ENCODE assay signal across 12 mouse cellular contexts in the genomic region with DNA sequence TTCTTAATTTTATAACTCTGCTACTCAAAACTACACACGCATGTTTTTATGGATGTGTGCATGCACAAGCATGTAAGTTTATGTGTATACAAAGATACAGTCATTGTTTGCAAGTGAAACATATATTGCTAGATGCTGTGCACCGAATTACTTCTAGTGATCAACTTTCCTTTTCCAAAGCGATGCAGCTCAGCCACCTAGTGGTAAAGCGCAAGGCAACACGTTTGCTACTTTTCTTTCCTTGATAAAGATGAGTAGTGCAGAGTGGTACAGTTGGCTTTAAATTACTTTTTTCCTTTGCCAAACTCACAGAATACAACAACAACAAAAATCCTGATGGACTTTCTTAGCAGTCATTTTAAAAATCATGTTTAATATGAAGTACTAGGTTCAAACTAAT. TPM values are rescaled to one million over a fixed set of nuclear protein-coding genes. Genes with fewer than 3 reads are reported as not detected.
DNase-seq lines count a peak whose midpoint lies in the region; ATAC-seq and TF ChIP-seq lines count a peak whose summit lies in the region.
"Had no signal": no experiment of that assay in that cellular context is flagged by ENCODE, and none has a peak within 500 bp of the region (broad histone marks: within the 10 kb centered on the region; RNA-seq: fewer than 3 reads in every experiment).

No protein-coding gene starts in this region.

- ATAC-seq in midbrain, embryonic 14.5 days (ENCODE audit: low FRiP score, low TSS enrichment), result no peak
- 0 out of 2 replicates have a peak, but pooled peaks have one; percentile 67 for ATAC-seq in megakaryocyte-erythroid progenitor cell, adult 5-6 weeks (replicated peaks; ENCODE audit: low FRiP score, low TSS enrichment, poor library complexity, severe bottlenecking)

- H3K27ac ChIP-seq in heart, adult 2 months, result no peak overlapping the region
- no peak overlapping the region for H3K27ac ChIP-seq in midbrain, embryonic 14.5 days (replicated peaks; ENCODE audit: low read depth, low read length)
- no peak overlapping the region for H3K27ac ChIP-seq in midbrain, embryonic 10.5 days (replicated peaks)
- H3K27ac ChIP-seq: hindbrain, embryonic 13.5 days; liver, embryonic 13.5 days had no signal

- no peak overlapping the region for H3K4me3 ChIP-seq in heart, adult 2 months
- H3K4me3 ChIP-seq in midbrain, embryonic 14.5 days (replicated peaks; ENCODE audit: low read depth, low read length), result no peak overlapping the region
- no peak overlapping the region for H3K4me3 ChIP-seq in midbrain, embryonic 10.5 days
- H3K4me3 ChIP-seq: hindbrain, embryonic 13.5 days; liver, embryonic 13.5 days; myocyte had no signal

- H3K79me2 ChIP-seq in heart, adult 2 months (replicated peaks; ENCODE audit: control insufficient read depth, insufficient read depth, low read length), result no peaks in the 10 kb centered on the region

- peak; percentile 55 for TF ChIP-seq CTCF in heart, adult 2 months (IDR thresholded peaks at IDR 0.05)

- no peaks in the 10 kb centered on the region for H3K9me3 ChIP-seq in midbrain, embryonic 14.5 days (ENCODE audit: control insufficient read depth, low read length)
- H3K9me3 ChIP-seq in midbrain, embryonic 10.5 days (replicated peaks), result no peaks in the 10 kb centered on the region
- H3K9me3 ChIP-seq: hindbrain, embryonic 13.5 days; liver, embryonic 13.5 days had no signal

- TF ChIP-seq POLR2A in heart, adult 2 months (IDR thresholded peaks at IDR 0.05; ENCODE audit: insufficient read depth, low read depth, low read length), result no peak

- 64% methylated on average over 5 of the region's 5 CpGs for WGBS in heart, adult 2 months
- 67% methylated on average over 5 of the region's 5 CpGs for WGBS in midbrain, embryonic 14.5 days
- WGBS in midbrain, embryonic 10.5 days, result 71% methylated on average over 5 of the region's 5 CpGs

- intact Hi-C loops in heart, adult 2 months (cut with DNase I), result no loop called here
- intact Hi-C loops in heart, postnatal 25 days (cut with DNase I), result no loop called here

- H3K9ac ChIP-seq in heart, adult 2 months (ENCODE audit: low read depth, low read length), result no peak overlapping the region
- no peak overlapping the region for H3K9ac ChIP-seq in midbrain, embryonic 14.5 days (replicated peaks; ENCODE audit: low read length)
- H3K9ac ChIP-seq: hindbrain, embryonic 13.5 days; liver, embryonic 13.5 days had no signal

- DNase-seq in heart, adult 2 months, result no peak
- no peak for DNase-seq in heart, postnatal 25 days (ENCODE audit: low spot score)
- DNase-seq in midbrain, embryonic 14.5 days, result peak; percentile 50
- DNase-seq in midbrain, embryonic 10.5 days (ENCODE audit: low spot score), result no peak
- peak; percentile 14 for DNase-seq in ES-CJ7 (ENCODE audit: low read depth, low spot score)
- no peak for DNase-seq in spleen, postnatal 4 days (ENCODE audit: low spot score in 2 of 2)
- DNase-seq in adrenal gland, postnatal 14 days, result no peak
- DNase-seq: gastrocnemius, postnatal 25 days; liver, embryonic 13.5 days had no signal

- H3K36me3 ChIP-seq in heart, adult 2 months (ENCODE audit: control insufficient read depth, insufficient read depth, low read length), result no peaks in the 10 kb centered on the region
- no peaks in the 10 kb centered on the region for H3K36me3 ChIP-seq in midbrain, embryonic 14.5 days (ENCODE audit: control insufficient read depth, insufficient read depth, low read length)
- H3K36me3 ChIP-seq in midbrain, embryonic 10.5 days, result no peaks in the 10 kb centered on the region
- H3K36me3 ChIP-seq: hindbrain, embryonic 13.5 days; liver, embryonic 13.5 days had no signal

- H3K4me2 ChIP-seq in midbrain, embryonic 14.5 days (ENCODE audit: low read length), result no peak overlapping the region
- H3K4me2 ChIP-seq: hindbrain, embryonic 13.5 days; liver, embryonic 13.5 days had no signal

- no peaks in the 10 kb centered on the region for H3K27me3 ChIP-seq in heart, adult 2 months (ENCODE audit: control insufficient read depth, insufficient read depth, low read length)
- H3K27me3 ChIP-seq in midbrain, embryonic 14.5 days (ENCODE audit: control insufficient read depth, insufficient read depth, low read length), result no peaks in the 10 kb centered on the region
- H3K27me3 ChIP-seq in midbrain, embryonic 10.5 days (ENCODE audit: low read depth, poor library complexity, severe bottlenecking), result no peaks in the 10 kb centered on the region
- H3K27me3 ChIP-seq: hindbrain, embryonic 13.5 days; liver, embryonic 13.5 days had no signal

- no peak for TF ChIP-seq EP300 in heart, adult 2 months (IDR thresholded peaks at IDR 0.05; ENCODE audit: insufficient read depth, low read depth, low read length)

- H3K4me1 ChIP-seq in heart, adult 2 months (ENCODE audit: control insufficient read depth, insufficient read depth, low read length), result no peaks in the 10 kb centered on the region
- no peaks in the 10 kb centered on the region for H3K4me1 ChIP-seq in midbrain, embryonic 14.5 days (ENCODE audit: control insufficient read depth, insufficient read depth, low read length)
- no peaks in the 10 kb centered on the region for H3K4me1 ChIP-seq in midbrain, embryonic 10.5 days
- H3K4me1 ChIP-seq: hindbrain, embryonic 13.5 days; liver, embryonic 13.5 days had no signal

RNA-seq across cellular contexts. Expression of gene Col10a1, which starts 21.6 kb away (rescaled TPM):
- total RNA-seq in heart, adult 2 months (2021), result not detected
- 0.06 and 0.80 TPM in 2 replicates for polyA plus RNA-seq in heart, adult 2 months (2012; rRNA removed)
- total RNA-seq in heart, postnatal 25 days (2021), result not detected
- 0.15 and 0.26 TPM in 2 replicates for polyA plus RNA-seq in midbrain, embryonic 14.5 days (2014; fragmentation: Nextera tagmentation; extraction: Ambion mirVana)
- polyA plus RNA-seq in midbrain, embryonic 10.5 days (2016; fragmentation: Nextera tagmentation; extraction: Ambion mirVana), result 0.19 TPM in 1 of 2 replicates, not detected in the other
- total RNA-seq in megakaryocyte-erythroid progenitor cell, adult 5-6 weeks (2014; fragmentation: Nextera tagmentation), result not detected in 2 replicates
- not detected in 2 replicates for total RNA-seq in megakaryocyte-erythroid progenitor cell, adult 5-6 weeks (2017)
- total RNA-seq in adrenal gland, postnatal 14 days (2021), result 0.19 and 0.30 TPM in 2 replicates
- total RNA-seq: gastrocnemius, postnatal 25 days had no signal

RNA-seq across cellular contexts. Expression of gene Nt5dc1, which starts 50.2 kb away (rescaled TPM):
- 10 to 100 TPM in 1 of 2 experiments, 1 to 10 TPM in 1; 10.0 to 10.6 TPM for total RNA-seq in heart, adult 2 months (2021)
- polyA plus RNA-seq in heart, adult 2 months (2012; rRNA removed), result 4.0 and 6.2 TPM in 2 replicates
- 10 to 100 TPM; 10.7 to 11.2 TPM for total RNA-seq in heart, postnatal 25 days (2021)
- 1.2 and 1.9 TPM in 2 replicates for polyA plus RNA-seq in midbrain, embryonic 14.5 days (2014; fragmentation: Nextera tagmentation; extraction: Ambion mirVana)
- polyA plus RNA-seq in midbrain, embryonic 10.5 days (2016; fragmentation: Nextera tagmentation; extraction: Ambion mirVana), result 5.7 and 6.3 TPM in 2 replicates
- 23.8 and 30.5 TPM in 2 replicates for total RNA-seq in megakaryocyte-erythroid progenitor cell, adult 5-6 weeks (2014; fragmentation: Nextera tagmentation)
- 36.0 and 40.5 TPM in 2 replicates for total RNA-seq in megakaryocyte-erythroid progenitor cell, adult 5-6 weeks (2017)
- 17.5 and 20.2 TPM in 2 replicates for total RNA-seq in adrenal gland, postnatal 14 days (2021)

Comparison
In these comparisons a context has a peak if more than half of its experiments do, and no peak if none do; other contexts are left out.
1. DNase-seq: peak in midbrain, embryonic 14.5 days (single experiment) and ES-CJ7 (single experiment); none in heart, adult 2 months (0 of 2), heart, postnatal 25 days (single experiment), midbrain, embryonic 10.5 days (single experiment), spleen, postnatal 4 days (0 of 2) and adrenal gland, postnatal 14 days (single experiment).